Mouse (Mus musculus) right cerebral cortex, postnatal 4 days (tissue): Measurements from ENCODE around the gene Palld.

Experiments used
- DNase-seq: peaks from one replicate; pipeline ENCODE4 v3.0.0-alpha.2; 2022

The Palld gene

GRCm38 (mm10) chr8:61851270-61851669, 51.2 kb downstream of the Palld start:
- no peak for DNase-seq

GRCm38 (mm10) chr8:61848581-61849162, 53.8 kb downstream of the Palld start:
- no peak for DNase-seq

- DNase-seq = no peak
These were observed 55.0 kb downstream of the Palld start for GRCm38 (mm10) chr8:61847494-61847893.

GRCm38 (mm10) chr8:61844992-61845391, 57.5 kb downstream of the Palld start:
- no peak for DNase-seq

- DNase-seq = no peak
These were observed 57.9 kb downstream of the Palld start for GRCm38 (mm10) chr8:61844575-61844974.

DNA sequence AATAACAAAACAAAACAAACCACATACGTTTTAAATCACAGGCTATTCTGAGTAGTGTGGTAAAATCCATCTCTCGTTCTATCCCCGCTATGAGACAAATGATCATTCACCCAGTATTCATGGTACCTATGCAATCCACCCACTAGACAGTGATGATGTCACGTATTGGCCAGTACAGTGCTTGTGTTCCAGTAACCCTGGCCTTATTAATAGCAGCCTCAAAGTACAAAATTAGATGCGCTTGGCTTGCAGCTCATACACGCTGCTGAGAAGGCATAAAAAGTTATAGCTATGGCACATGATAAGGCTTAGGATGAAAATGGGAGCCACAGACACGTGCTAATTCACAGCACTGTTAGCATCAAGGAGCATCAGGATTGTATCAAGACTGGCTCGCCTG, 58.7 kb downstream of the Palld start:
- no peak for DNase-seq

- no peak for DNase-seq
These were observed 69.3 kb downstream of the Palld start for GRCm38 (mm10) chr8:61833211-61833610.

DNA sequence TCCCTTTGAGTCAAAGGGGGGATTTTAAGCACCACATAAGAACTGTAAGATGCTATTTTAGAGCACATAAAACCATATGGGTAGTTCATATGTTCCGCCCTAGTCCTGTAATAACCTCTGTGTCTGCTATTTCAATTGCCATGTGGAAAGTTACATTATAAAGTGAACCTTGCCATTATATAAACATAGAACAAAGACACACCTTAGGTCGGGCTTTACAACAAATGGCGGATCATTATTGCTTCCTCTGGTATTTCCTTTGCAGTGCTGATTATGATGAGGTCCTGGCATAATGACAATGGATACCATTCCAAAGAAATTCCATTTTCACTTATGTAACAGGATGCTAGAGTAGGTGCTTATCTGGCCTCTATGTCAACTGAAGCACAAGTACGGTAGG, 70.5 kb downstream of the Palld start:
- no peak for DNase-seq

DNA sequence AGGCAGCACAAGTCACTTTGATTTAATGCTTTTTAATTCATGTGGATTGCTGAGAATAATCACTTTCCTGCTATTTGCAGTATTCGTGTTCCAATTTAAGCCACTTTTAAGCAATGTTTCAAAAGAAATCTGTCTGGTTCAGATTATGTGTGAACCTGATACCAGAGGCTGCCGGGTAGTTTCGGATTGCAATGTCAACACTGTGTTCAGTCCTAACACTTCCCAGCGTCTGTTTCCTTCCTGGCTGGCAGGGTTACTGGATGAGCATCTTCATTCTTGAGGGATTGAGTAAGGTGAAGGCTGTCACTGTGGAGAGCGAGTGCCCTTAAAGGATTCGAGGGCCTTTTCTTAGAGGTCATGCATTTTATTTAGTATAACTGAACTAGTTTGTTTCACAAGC, 71.7 kb downstream of the Palld start:
- no peak for DNase-seq

GRCm38 (mm10) chr8:61824563-61824962, 77.9 kb downstream of the Palld start:
- no peak for DNase-seq

DNA sequence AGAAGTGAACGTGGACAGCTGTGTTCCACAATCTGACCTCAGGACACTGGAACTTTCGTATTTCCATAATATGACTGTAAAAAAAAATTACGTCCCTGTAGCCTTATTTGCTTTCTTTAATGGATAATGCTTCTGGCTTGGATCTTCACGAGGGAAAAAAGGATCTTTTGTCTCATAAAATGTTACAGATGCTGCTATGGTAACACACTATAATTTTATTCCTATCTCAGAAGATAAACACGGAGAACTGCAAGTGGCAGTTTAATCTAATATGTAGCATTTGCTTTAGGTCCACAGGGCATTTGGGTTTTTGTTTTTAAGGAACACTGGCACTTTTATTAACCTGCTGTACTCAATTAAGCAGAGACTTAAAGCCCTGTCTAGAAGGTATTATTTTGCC, 79.3 kb downstream of the Palld start:
- DNase-seq = no peak

DNA sequence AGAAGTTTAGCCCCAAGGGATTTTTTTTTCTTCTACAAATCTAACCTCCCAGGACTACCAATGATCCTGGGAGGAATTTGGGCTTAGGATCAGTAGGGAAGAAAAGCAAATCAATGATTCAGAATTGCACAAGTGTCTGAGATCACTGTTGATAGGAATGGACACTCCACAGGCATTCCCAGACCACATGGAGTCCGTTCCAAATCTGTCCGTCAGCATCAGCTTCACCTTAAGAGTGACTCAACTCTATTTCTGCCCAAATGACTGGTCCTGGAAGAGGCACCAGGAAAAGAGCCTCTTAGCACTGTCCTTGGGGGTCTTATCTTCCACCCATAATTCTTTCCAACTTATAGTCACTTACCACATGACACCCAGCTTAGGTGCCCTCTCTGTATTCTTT, 98.7 kb downstream of the Palld start:
- no peak for DNase-seq

DNA sequence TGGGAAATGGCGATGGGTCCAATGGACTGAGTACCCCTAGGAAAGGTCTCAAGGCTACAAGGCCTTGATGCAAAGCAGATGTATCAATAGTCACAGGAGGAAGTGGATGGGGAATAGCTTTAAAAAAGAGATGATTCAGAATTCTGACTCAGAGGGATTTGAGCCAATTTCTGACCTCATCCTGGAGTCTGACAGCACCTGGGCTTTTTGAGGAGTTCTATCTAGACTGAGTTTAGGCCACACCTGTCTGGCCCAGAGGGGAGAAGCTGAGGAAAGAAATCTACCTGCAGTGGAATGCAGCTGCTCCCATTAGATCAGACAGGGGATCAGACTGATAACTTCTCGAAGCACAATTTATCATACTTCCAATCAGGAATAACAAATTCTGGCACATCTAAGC, 99.7 kb downstream of the Palld start:
- DNase-seq = no peak

DNA sequence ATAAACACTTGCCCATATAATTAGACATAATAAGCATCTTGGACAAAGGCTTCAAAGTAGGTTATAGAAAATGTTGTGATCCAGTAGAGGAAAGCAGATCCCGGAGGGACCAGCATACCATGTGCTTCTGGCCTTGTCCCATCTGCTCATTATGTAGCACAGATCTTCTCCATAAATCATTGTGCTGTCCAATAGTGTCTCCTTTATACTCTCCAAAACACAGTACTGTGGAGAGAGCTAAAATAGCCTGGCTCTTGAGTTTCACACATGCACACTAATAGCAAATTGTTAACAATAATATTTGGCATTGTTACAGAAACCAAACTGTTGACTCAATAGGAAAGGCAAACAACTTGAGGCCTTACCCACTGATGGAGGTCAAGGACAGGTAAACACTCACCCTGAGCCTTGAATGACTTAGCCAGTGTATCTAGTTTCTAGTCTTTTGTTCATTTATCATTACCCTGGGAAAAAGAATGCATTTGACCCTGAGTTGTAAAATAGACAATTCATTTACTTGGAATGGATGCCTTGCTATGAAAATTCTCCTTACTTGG, 105.0 kb downstream of the Palld start:
- no peak for DNase-seq

DNA sequence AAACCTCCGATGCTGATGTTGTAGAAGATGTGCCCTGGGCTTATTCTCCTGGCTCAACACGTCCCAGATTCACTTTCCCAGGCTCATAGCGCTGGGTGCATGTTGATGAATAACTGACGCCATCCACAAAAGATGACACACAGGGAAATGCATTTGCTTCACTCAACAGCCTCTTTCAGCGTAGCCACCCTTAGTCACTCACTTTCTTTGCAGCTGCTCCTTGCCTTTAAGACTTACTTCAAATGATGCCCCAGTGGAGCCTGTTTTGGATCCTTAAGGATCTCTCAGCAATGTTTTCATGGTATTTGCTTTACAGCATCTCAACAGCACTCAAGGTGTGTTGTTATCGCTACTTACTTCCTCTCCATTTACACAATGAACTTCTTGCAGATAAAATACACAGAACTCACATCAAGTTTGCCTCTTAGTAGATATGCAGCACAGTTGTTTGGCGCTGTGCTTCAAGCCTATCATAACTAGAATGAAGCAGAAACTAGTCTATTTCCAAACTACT, 105.9 kb downstream of the Palld start:
- DNase-seq = no peak

GRCm38 (mm10) chr8:61789946-61790345, 112.5 kb downstream of the Palld start:
- no peak for DNase-seq

GRCm38 (mm10) chr8:61789289-61789688, 113.2 kb downstream of the Palld start:
- no peak for DNase-seq

DNA sequence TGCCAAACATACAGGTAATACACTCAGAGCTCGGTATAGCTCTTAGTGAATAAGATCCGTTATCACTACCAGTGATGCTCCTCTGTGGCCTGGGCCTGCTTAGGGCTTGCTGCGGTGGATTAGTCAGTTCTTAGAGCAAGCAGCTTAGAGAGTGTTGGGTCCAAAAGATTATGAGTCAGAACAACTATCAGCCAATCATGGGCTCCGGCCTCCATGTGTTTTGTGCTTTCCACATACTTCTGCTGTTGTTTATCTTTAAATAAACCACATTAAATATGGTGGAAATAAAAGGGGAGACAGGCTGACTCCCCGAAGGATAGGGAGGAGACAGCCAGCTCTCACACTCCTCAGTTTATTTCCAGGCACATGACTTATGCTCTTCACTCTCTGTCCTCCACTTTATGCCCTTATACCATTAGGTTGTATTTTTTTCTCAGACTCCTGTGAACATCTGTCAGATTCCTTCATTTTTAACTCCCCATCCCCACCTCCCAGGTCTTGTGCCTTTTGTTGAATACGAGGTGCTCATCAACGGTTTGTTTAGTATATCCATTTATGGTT, 119.5 kb downstream of the Palld start:
- DNase-seq = no peak

DNA sequence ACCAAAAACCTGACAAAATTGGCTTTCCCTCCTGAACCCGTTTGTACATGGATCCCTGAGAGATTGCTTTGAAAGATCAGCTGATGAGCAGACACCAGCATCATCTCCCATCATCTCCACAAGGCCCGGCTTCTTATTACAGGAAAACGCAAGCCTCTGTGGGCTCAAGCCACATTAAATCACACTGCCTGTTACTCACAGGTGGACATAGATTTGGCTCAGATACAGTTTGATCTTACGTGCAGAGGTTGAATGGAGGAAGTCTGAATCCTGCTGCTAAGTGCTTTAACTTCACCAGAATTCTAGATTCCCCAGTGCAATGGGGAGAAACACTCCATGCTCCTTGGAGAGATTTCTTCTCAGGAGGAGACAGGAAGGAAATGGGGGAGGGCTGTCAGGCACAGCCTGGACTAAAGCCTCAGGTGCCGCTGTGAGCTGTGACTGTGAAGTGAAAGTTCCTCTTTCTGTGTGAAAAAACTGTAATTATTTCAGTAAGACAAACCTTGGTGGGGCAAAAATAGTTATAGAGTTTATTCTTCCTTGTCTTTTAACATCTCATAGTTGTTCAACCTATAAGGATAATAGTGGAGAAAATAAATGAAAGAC, 121.7 kb downstream of the Palld start:
- DNase-seq = no peak

DNA sequence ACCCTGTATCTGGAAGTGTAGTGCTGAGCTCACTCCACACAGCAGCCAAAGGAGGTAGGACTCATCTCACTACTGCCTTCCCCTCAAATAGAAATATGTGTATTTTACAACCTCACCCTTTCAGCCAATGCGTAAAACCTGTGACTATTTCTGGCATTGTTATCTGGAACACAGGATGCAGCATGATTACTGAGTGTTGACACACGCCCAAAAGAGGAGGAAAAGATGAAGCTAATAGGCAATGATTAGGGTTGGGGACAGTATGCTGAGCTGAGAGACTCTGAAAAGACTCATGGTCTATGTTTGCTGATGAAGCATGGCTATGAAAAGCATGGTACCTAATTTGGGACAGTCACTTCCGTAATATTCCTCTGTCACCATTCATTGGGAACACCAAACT, 124.3 kb downstream of the Palld start:
- DNase-seq = no peak

GRCm38 (mm10) chr8:61776560-61776959, 125.9 kb downstream of the Palld start:
- no peak for DNase-seq

- no peak for DNase-seq
These were observed 126.6 kb downstream of the Palld start for GRCm38 (mm10) chr8:61775936-61776335.

- no peak for DNase-seq
These were observed 128.3 kb downstream of the Palld start for GRCm38 (mm10) chr8:61774161-61774560.

- no peak for DNase-seq
These were observed 128.8 kb downstream of the Palld start for GRCm38 (mm10) chr8:61773595-61774088.
